Mouse (Mus musculus) small intestine, adult 2 months (tissue): ENCODE measurements around the gene Inpp5f.

Source experiments
- CTCF ChIP-seq: fragments of 200-500 bp; IDR thresholded peaks from 2 replicates; pipeline ENCODE4 v1.5.1; 2012; ENCODE audit warnings: low read depth, mild to moderate bottlenecking, control low read depth, inconsistent platforms, low read length, moderate library complexity, mixed read lengths; ENCODE audit not compliant: insufficient replicate concordance, insufficient read length; ENCODE audit errors: extremely low read depth
- POLR2A ChIP-seq: fragments of 200-500 bp; IDR thresholded peaks from 2 replicates; pipeline ENCODE4 v1.6.1; 2012; ENCODE audit warnings: low read depth, mild to moderate bottlenecking, control low read depth, inconsistent platforms, low read length, moderate library complexity

GRCm38 (mm10) chr7:128641571-128641970, 30.4 kb downstream of the Inpp5f start:
- TF ChIP-seq CTCF (no peak), POLR2A (no peak)
